17 mouse cellular contexts compared by ENCODE assay signal in genomic region chr11:32409823-32410562, GRCm38 (mm10). TPM values are rescaled to one million over a fixed set of nuclear protein-coding genes. Genes with fewer than 3 reads are reported as not detected.
DNase-seq lines count a peak whose midpoint lies in the region; ATAC-seq and TF ChIP-seq lines count a peak whose summit lies in the region.
"Had no signal": no experiment of that assay in that cellular context is flagged by ENCODE, and none has a peak within 500 bp of the region (broad histone marks: within the 10 kb centered on the region; RNA-seq: fewer than 3 reads in every experiment).

No protein-coding gene starts in this region.

- no peak for DNase-seq in hindbrain, postnatal 0 days (ENCODE audit: low spot score)
- peak; percentile 63 for DNase-seq in lung, embryonic 14.5 days
- DNase-seq in lung, postnatal 36 days = no peak
- peak; percentile 16 for DNase-seq in brain, adult 2 months (ENCODE audit: low read depth, low spot score)
- DNase-seq in mesoderm, embryonic 11.5 days (ENCODE audit: low read depth, low spot score) = peak; percentile 4
- DNase-seq: cerebellum, postnatal 14 days; gastrocnemius, adult 2 months; kidney, postnatal 36 days; right cerebral cortex, postnatal 4 days; thymus, adult 18-20 months had no signal

- peaks cover 65% of the 10 kb centered on the region for H3K36me3 ChIP-seq in hindbrain, embryonic 12.5 days
- H3K36me3 ChIP-seq in hindbrain, postnatal 0 days (ENCODE audit: insufficient read depth, low read length) = peaks cover 17% of the 10 kb centered on the region; the same call in 1 of the 2 replicates
- H3K36me3 ChIP-seq in lung, embryonic 14.5 days (ENCODE audit: insufficient read depth) = peaks cover 82% of the 10 kb centered on the region

- TF ChIP-seq CTCF in hindbrain, postnatal 0 days (IDR thresholded peaks at IDR 0.05; ENCODE audit: low read depth) = no peak
- no peak for TF ChIP-seq CTCF in lung, embryonic 14.5 days (IDR thresholded peaks at IDR 0.05; ENCODE audit: low read depth)

- no peak overlapping the region for H3K4me2 ChIP-seq in hindbrain, embryonic 12.5 days (replicated peaks)
- H3K4me2 ChIP-seq in hindbrain, postnatal 0 days (ENCODE audit: low read depth, low read length) = no peak overlapping the region
- H3K4me2 ChIP-seq in lung, embryonic 14.5 days = no peak overlapping the region
- H3K4me2 ChIP-seq: forebrain, embryonic 15.5 days had no signal

- H3K27ac ChIP-seq in hindbrain, embryonic 12.5 days = no peak overlapping the region
- H3K27ac ChIP-seq in hindbrain, postnatal 0 days = no peak overlapping the region
- H3K27ac ChIP-seq in lung, embryonic 14.5 days (ENCODE audit: low read depth) = peak overlapping the region; percentile 10; the same call in 1 of the 2 replicates
- H3K27ac ChIP-seq: forebrain, embryonic 15.5 days; gastrocnemius, adult 2 months; liver, embryonic 14.5 days had no signal

- no peaks in the 10 kb centered on the region for H3K27me3 ChIP-seq in hindbrain, embryonic 12.5 days
- H3K27me3 ChIP-seq in hindbrain, postnatal 0 days (ENCODE audit: insufficient read depth, low read length) = no peaks in the 10 kb centered on the region
- H3K27me3 ChIP-seq in lung, embryonic 14.5 days (ENCODE audit: insufficient read depth, low read length) = no peaks in the 10 kb centered on the region
- H3K27me3 ChIP-seq: forebrain, embryonic 15.5 days had no signal

- 89% methylated on average over 11 of the region's 11 CpGs for WGBS in hindbrain, embryonic 12.5 days
- WGBS in hindbrain, postnatal 0 days = 88% methylated on average over 11 of the region's 11 CpGs
- 71% methylated on average over 11 of the region's 11 CpGs for WGBS in lung, embryonic 14.5 days

- no peak for ATAC-seq in hindbrain, embryonic 12.5 days (ENCODE audit: low FRiP score)
- ATAC-seq in hindbrain, postnatal 0 days = no peak
- peak; percentile 50; the same call in 1 of the 2 replicates for ATAC-seq in lung, embryonic 14.5 days (ENCODE audit: insufficient read depth)
- ATAC-seq in erythroid progenitor cell, adult 5-6 weeks (replicated peaks; ENCODE audit: low FRiP score, poor library complexity, severe bottlenecking) = no peak
- ATAC-seq in granulocyte monocyte progenitor cell, adult 5-6 weeks (replicated peaks; ENCODE audit: poor library complexity, severe bottlenecking) = no peak
- ATAC-seq: activated CD4-positive, CD25-positive, alpha-beta regulatory T cell, adult 4 months; forebrain, embryonic 15.5 days had no signal

- H3K9ac ChIP-seq in hindbrain, embryonic 12.5 days = peak overlapping the region; percentile 18; the same call in 1 of the 2 replicates
- H3K9ac ChIP-seq in hindbrain, postnatal 0 days (replicated peaks; ENCODE audit: low read length) = no peak overlapping the region
- no peak overlapping the region for H3K9ac ChIP-seq in lung, embryonic 14.5 days
- H3K9ac ChIP-seq: forebrain, embryonic 15.5 days; liver, embryonic 14.5 days had no signal

- no peaks in the 10 kb centered on the region for H3K9me3 ChIP-seq in hindbrain, embryonic 12.5 days (replicated peaks)
- H3K9me3 ChIP-seq in hindbrain, postnatal 0 days (ENCODE audit: low read length) = no peaks in the 10 kb centered on the region
- H3K9me3 ChIP-seq in lung, embryonic 14.5 days (ENCODE audit: low read depth, low read length) = no peaks in the 10 kb centered on the region
- H3K9me3 ChIP-seq: forebrain, embryonic 15.5 days; megakaryocyte, embryonic 14.5 days had no signal

- H3K4me1 ChIP-seq in hindbrain, embryonic 12.5 days = peaks cover 6% of the 10 kb centered on the region
- H3K4me1 ChIP-seq in hindbrain, postnatal 0 days (ENCODE audit: insufficient read depth, low read length) = no peaks in the 10 kb centered on the region; the same call in 1 of the 2 replicates
- H3K4me1 ChIP-seq in lung, embryonic 14.5 days (ENCODE audit: insufficient read depth) = no peaks in the 10 kb centered on the region
- H3K4me1 ChIP-seq: forebrain, embryonic 15.5 days had no signal

- H3K4me3 ChIP-seq in hindbrain, embryonic 12.5 days = no peak overlapping the region
- no peak overlapping the region for H3K4me3 ChIP-seq in hindbrain, postnatal 0 days (ENCODE audit: low read length)
- H3K4me3 ChIP-seq in lung, embryonic 14.5 days (ENCODE audit: low read depth, low read length) = no peak overlapping the region
- H3K4me3 ChIP-seq: forebrain, embryonic 15.5 days; gastrocnemius, adult 2 months; megakaryocyte, embryonic 14.5 days had no signal

RNA-seq across cellular contexts. Expression of gene Ubtd2, which starts 45.2 kb away (rescaled TPM):
- 64.4 and 71.9 TPM in 2 replicates for polyA plus RNA-seq in hindbrain, embryonic 12.5 days (2016; fragmentation: Nextera tagmentation; extraction: Ambion mirVana)
- total RNA-seq in hindbrain, postnatal 0 days (2014; rRNA removed) = 47.4 and 53.8 TPM in 2 replicates
- polyA plus RNA-seq in hindbrain, postnatal 0 days (2015; fragmentation: Nextera tagmentation; extraction: Ambion mirVana) = 30.6 TPM in 2 replicates
- polyA plus RNA-seq in lung, embryonic 14.5 days (2014; fragmentation: Nextera tagmentation; extraction: Ambion mirVana) = 57.3 and 65.4 TPM in 2 replicates
- total RNA-seq in erythroid progenitor cell, adult 5-6 weeks (2015; ENCODE audit: low replicate concordance) = not detected in 2 replicates
- total RNA-seq in erythroid progenitor cell, adult 5-6 weeks (2017; ENCODE audit: low replicate concordance) = 0.26 TPM in 1 of 2 replicates, not detected in the other
- total RNA-seq in granulocyte monocyte progenitor cell, adult 5-6 weeks (2014; fragmentation: Nextera tagmentation) = 9.5 and 14.1 TPM in 2 replicates
- 3.6 and 7.3 TPM in 2 replicates for total RNA-seq in granulocyte monocyte progenitor cell, adult 5-6 weeks (2017)

Comparison
In these comparisons a context has a peak if more than half of its experiments do, and no peak if none do; other contexts are left out.
1. DNase-seq: peak in lung, embryonic 14.5 days (single experiment), brain, adult 2 months (single experiment) and mesoderm, embryonic 11.5 days (single experiment); none in hindbrain, postnatal 0 days (single experiment) and lung, postnatal 36 days (single experiment).